19 mouse cellular contexts compared by ENCODE assay signal in genomic region chr6:55064477-55064827, GRCm38 (mm10). TPM values are rescaled to one million over a fixed set of nuclear protein-coding genes. Genes with fewer than 3 reads are reported as not detected.
A peak's percentile ranks its signal among the peaks of the same experiment; 100 is the strongest.
DNase-seq lines count a peak whose midpoint lies in the region; ATAC-seq and TF ChIP-seq lines count a peak whose summit lies in the region.
"Had no signal": no experiment of that assay in that cellular context is flagged by ENCODE, and none has a peak within 500 bp of the region (broad histone marks: within the 10 kb centered on the region; RNA-seq: fewer than 3 reads in every experiment).

No protein-coding gene starts in this region.

- H3K9me3 ChIP-seq in liver, embryonic 11.5 days (ENCODE audit: control insufficient read depth, low read length) = no peaks in the 10 kb centered on the region
- H3K9me3 ChIP-seq in liver, embryonic 14.5 days (ENCODE audit: control insufficient read depth, low read length) = no peaks in the 10 kb centered on the region
- no peaks in the 10 kb centered on the region for H3K9me3 ChIP-seq in liver, postnatal 0 days (ENCODE audit: low read length)
- H3K9me3 ChIP-seq: embryonic facial prominence, embryonic 13.5 days; forebrain, embryonic 12.5 days; heart, embryonic 15.5 days; hindbrain, embryonic 12.5 days had no signal

- ATAC-seq in liver, embryonic 11.5 days (replicated peaks; ENCODE audit: low FRiP score) = peak; percentile 81
- ATAC-seq in liver, embryonic 14.5 days (ENCODE audit: insufficient read depth) = peak; percentile 53
- no peak for ATAC-seq in liver, postnatal 0 days
- ATAC-seq: forebrain, postnatal 0 days; hindbrain, embryonic 16.5 days; inflammation-experienced regulatory T-cells, adult 6 months had no signal

- H3K4me3 ChIP-seq in liver, embryonic 11.5 days (ENCODE audit: low read depth, low read length) = no peak overlapping the region
- no peak overlapping the region for H3K4me3 ChIP-seq in liver, embryonic 14.5 days (ENCODE audit: insufficient read depth in 1 of 2, low read depth in 2 of 2, low read length in 2 of 2)
- no peak overlapping the region for H3K4me3 ChIP-seq in liver, postnatal 0 days (ENCODE audit: low read depth, low read length)
- H3K4me3 ChIP-seq: embryonic facial prominence, embryonic 13.5 days; forebrain, embryonic 12.5 days; heart, embryonic 15.5 days; hindbrain, embryonic 12.5 days had no signal

- H3K4me1 ChIP-seq in liver, embryonic 11.5 days (replicated peaks; ENCODE audit: control insufficient read depth, insufficient read depth, low read length) = peaks cover 6% of the 10 kb centered on the region; the same call in 1 of the 2 replicates
- H3K4me1 ChIP-seq in liver, embryonic 14.5 days (replicated peaks; ENCODE audit: control insufficient read depth in 2 of 2, insufficient read depth in 2 of 2, low read length in 1 of 2) = peaks cover 0 to 7% of the 10 kb centered on the region in 2 experiments; a peak in 1 of 4 replicates
- H3K4me1 ChIP-seq in liver, postnatal 0 days (ENCODE audit: insufficient read depth) = no peaks in the 10 kb centered on the region
- H3K4me1 ChIP-seq: embryonic facial prominence, embryonic 13.5 days; forebrain, embryonic 12.5 days; heart, embryonic 15.5 days; hindbrain, embryonic 12.5 days had no signal

- TF ChIP-seq CTCF in liver, embryonic 14.5 days (IDR thresholded peaks at IDR 0.05; ENCODE audit: low read depth) = no peak
- no peak for TF ChIP-seq CTCF in liver, postnatal 0 days (IDR thresholded peaks at IDR 0.05; ENCODE audit: low read depth)

- TF ChIP-seq EP300 in liver, embryonic 14.5 days (IDR thresholded peaks at IDR 0.05; ENCODE audit: low read depth) = no peak
- peak; percentile 32; the same call in 1 of the 2 replicates for TF ChIP-seq EP300 in liver, postnatal 0 days (IDR thresholded peaks at IDR 0.05; ENCODE audit: low read depth)

- 53% methylated on average over 7 of the region's 7 CpGs for WGBS in liver, embryonic 11.5 days
- 27% methylated on average over 7 of the region's 7 CpGs for WGBS in liver, embryonic 14.5 days (ENCODE audit: insufficient replicate concordance)
- WGBS in liver, postnatal 0 days (ENCODE audit: insufficient replicate concordance) = 60% methylated on average over 7 of the region's 7 CpGs

- H3K27ac ChIP-seq in liver, embryonic 11.5 days (ENCODE audit: low read depth, low read length) = peak overlapping the region; percentile 9; the same call in 1 of the 2 replicates
- H3K27ac ChIP-seq in liver, embryonic 14.5 days = no peak overlapping the region
- H3K27ac ChIP-seq in liver, postnatal 0 days (ENCODE audit: low read depth) = no peak overlapping the region
- H3K27ac ChIP-seq: embryonic facial prominence, embryonic 13.5 days; forebrain, embryonic 12.5 days; heart, embryonic 15.5 days; hindbrain, embryonic 12.5 days had no signal

- DNase-seq in liver, embryonic 11.5 days (ENCODE audit: low spot score) = no peak
- DNase-seq in liver = no peak
- no peak for DNase-seq in liver, embryonic 14.5 days (ENCODE audit: low read depth in 3 of 3, low spot score in 3 of 3)
- DNase-seq in liver, postnatal 0 days = no peak
- DNase-seq in cerebellum, postnatal 25 days = no peak
- no peak for DNase-seq in cerebellum, adult 9-11 months
- DNase-seq in testis, postnatal 14 days (ENCODE audit: low spot score) = no peak
- DNase-seq: adrenal gland, adult 2 months; adrenal gland, postnatal 36 days; cerebellum, adult 2 months; cerebellum, postnatal 14 days; forebrain, postnatal 0 days; gastrocnemius, postnatal 25 days had no signal

- peak overlapping the region; percentile 12; the same call in 1 of the 2 replicates for H3K4me2 ChIP-seq in liver, embryonic 11.5 days
- no peak overlapping the region for H3K4me2 ChIP-seq in liver, embryonic 14.5 days (ENCODE audit: low read depth)
- H3K4me2 ChIP-seq in liver, postnatal 0 days (ENCODE audit: low read depth, low read length) = no peak overlapping the region
- H3K4me2 ChIP-seq: embryonic facial prominence, embryonic 13.5 days; forebrain, embryonic 12.5 days; heart, embryonic 15.5 days; hindbrain, embryonic 12.5 days had no signal

- H3K36me3 ChIP-seq in liver, embryonic 11.5 days (ENCODE audit: control insufficient read depth, insufficient read depth, low read length) = peaks cover 42% of the 10 kb centered on the region
- peaks cover 93% of the 10 kb centered on the region for H3K36me3 ChIP-seq in liver, embryonic 14.5 days (replicated peaks; ENCODE audit: control insufficient read depth, insufficient read depth, low read depth)
- peaks cover 84% of the 10 kb centered on the region for H3K36me3 ChIP-seq in liver, postnatal 0 days (replicated peaks; ENCODE audit: insufficient read depth, low read length)

- no peak overlapping the region for H3K9ac ChIP-seq in liver, embryonic 11.5 days (ENCODE audit: low read depth, low read length)
- no peak overlapping the region for H3K9ac ChIP-seq in liver, embryonic 14.5 days (replicated peaks)
- H3K9ac ChIP-seq in liver, postnatal 0 days (replicated peaks) = no peak overlapping the region
- H3K9ac ChIP-seq: embryonic facial prominence, embryonic 13.5 days; forebrain, embryonic 12.5 days; forebrain, postnatal 0 days; heart, embryonic 15.5 days; hindbrain, embryonic 12.5 days had no signal

- H3K27me3 ChIP-seq in liver, embryonic 11.5 days (replicated peaks; ENCODE audit: control insufficient read depth, insufficient read depth, low read length) = no peaks in the 10 kb centered on the region
- H3K27me3 ChIP-seq in liver, embryonic 14.5 days (ENCODE audit: control insufficient read depth, insufficient read depth, low read length) = no peaks in the 10 kb centered on the region
- no peaks in the 10 kb centered on the region for H3K27me3 ChIP-seq in liver, postnatal 0 days (ENCODE audit: insufficient read depth, low read length)
- H3K27me3 ChIP-seq: embryonic facial prominence, embryonic 13.5 days; forebrain, embryonic 12.5 days; heart, embryonic 15.5 days; hindbrain, embryonic 12.5 days had no signal

RNA-seq across cellular contexts. Expression of gene Gars, which starts 26.6 kb away (rescaled TPM):
- 253 and 284 TPM in 2 replicates for polyA plus RNA-seq in liver, embryonic 11.5 days (2014; fragmentation: Nextera tagmentation; extraction: Ambion mirVana)
- polyA plus RNA-seq in liver, embryonic 14.5 days (2012; rRNA removed) = 29.4 and 50.9 TPM in 2 replicates
- polyA plus RNA-seq in liver, embryonic 14.5 days (2014; fragmentation: Nextera tagmentation; extraction: Ambion mirVana) = 99.3 and 104 TPM in 2 replicates
- 49.1 and 57.4 TPM in 2 replicates for polyA plus RNA-seq in liver, postnatal 0 days (2015; fragmentation: Nextera tagmentation; extraction: Ambion mirVana)
